Mouse (Mus musculus): ENCODE measurements around the gene Srebf2. TPM values are rescaled to one million over a fixed set of nuclear protein-coding genes. Genes with fewer than 3 reads are reported as not detected.
"Not testable (repeated sequence)": the region's sequence is repeated elsewhere in the genome, so short reads cannot be mapped to it uniquely, and the experiment has no call there.

The Srebf2 gene
- total RNA-seq, 2 experiments from 2014 or later = 37.0 to 42.8 TPM

DNA sequence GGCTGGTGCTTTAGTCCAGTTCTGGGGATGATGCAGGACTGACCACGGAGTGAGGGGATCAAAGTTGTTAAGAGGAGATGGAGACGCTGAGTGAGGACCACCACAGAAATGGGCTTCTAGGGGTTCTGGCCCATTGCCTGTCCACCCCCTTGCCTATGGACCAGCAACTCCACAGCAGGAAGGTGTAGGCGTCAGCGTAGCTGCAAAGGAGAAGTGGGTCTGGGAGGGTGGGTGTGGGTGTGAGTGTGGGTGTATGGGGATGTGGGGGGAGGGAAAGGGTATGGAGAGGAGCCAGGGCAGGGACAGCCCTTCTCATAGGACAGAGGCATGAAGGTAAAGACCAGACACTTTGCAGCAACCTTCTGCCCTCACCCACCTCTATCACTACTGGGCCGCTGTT, 78.8 kb downstream of the Srebf2 start:
- no peak for DNase-seq

DNA sequence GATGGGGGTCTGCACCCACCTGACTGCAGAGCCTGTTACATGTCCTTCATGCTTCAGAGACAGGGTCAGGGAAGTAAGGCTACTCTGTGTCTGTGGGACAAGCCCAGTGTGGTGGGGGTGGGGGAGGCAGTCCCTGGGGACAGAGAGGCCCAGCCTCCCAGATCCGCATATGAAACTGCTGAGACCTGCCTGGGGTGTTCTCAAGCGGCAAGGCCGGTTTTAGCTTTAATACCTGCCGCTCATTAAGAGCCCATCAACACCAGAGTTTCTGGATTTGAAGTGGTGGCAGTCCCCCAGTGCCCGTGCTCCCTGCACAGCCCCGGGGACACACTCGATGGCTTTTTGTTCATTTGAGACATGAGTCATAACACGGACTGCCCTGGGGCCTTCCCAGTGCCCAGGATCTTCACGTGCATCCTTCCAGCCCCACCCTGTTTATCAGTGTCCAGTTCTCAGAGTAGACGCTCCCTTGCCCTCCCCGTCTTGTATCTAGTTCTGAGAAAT, 82.6 kb downstream of the Srebf2 start:
- DNase-seq = no peak

DNA sequence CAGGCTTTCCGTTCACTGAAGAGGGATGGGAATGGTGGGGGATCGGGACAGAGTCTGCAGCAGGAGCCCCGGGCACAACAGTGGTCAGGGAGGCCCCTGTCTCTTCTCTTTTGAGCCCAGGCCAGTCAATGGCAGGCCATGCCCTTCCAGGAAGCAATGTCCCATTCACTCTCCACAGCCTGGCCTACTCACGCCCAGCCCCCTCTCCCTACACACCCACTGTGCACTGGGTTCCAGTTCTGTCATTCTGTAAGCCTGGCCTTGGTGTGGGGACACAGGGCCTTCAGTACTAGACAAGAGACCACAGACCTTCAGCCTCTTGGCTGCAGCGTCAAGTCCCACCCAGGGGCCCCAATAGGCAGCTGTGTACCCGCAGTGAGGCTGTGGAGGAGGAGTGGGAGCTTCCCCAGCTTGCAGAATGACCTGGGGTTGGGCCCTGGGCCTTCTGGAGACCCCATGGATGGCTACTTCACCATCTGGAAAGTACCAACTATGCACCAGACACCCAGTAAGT, 83.2 kb downstream of the Srebf2 start:
- no peak for DNase-seq

DNA sequence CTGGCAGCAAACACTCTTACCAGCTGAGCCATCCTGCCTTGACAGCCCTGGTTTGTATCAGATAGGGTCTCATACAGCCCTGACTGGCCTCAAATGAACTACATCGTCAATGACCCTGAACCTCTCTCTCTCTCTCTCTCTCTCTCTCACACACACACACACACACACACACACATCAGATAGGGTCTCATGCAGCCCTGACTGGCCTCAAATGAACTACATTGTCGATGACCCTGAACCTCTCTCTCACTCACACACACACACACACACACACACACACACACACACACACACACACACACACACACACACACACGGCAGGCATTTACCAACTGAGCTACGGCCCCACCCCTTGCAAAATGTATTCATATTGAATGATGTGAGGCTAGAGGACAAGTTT, 84.1 kb downstream of the Srebf2 start:
- no peak for DNase-seq

DNA sequence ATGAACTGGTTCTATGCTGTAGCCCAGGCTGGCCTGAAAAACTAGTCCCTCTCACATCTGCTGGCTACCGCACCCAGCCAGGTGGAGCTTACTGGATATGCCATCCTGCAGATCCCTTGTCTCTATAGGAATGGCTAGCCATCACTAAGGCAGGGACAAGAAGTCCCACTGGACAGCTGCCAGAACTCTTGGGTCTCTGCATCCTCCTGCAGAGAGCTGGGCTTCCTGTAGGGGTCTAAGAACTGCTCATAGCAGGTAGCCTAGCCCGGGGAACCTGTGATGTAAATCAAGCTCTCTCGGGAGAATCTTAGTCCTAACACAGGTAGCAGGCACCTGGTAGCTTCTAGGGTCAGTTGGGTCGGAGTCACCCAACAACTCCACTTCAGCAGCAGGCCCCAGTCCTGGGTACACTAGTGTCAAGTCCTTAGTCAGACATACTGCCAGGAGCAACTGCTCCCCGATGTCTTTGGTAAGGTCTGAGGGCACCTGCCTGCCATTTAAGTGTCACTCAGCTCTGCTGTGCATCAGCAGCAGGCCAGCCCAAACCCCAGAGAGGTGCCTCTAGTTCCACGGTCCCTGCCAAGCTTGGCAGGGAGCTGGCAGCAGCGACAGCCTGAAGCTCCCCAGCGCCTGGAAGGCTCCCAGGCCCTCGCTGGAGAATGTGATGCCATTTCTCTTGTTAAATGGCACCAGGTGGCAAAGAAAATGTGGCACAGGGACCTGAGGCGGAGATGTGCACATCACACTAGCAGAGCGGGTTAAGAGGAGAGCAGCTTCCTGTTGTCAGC, 84.8 kb downstream of the Srebf2 start:
- peak; percentile 50 for DNase-seq

DNA sequence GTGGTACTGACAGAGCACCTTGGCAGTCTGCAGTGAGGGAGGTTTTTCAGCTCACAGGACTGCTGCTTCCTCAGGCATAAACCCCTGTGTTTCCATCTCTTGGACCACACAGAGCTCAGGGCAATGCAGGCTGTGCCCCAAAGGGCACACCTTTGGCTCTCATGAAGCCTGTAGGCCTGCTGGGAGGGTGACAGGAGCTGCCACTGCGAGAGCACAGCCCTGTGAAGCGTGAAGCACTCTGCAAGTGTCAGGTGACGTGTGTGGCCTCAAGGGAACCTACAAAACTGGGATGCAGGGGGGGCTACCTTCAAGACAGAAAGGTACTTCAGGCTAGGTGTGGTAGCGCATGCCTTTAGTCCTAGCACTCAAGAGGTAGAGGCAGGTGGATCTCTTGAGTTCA, 85.7 kb downstream of the Srebf2 start:
- DNase-seq = no peak

DNA sequence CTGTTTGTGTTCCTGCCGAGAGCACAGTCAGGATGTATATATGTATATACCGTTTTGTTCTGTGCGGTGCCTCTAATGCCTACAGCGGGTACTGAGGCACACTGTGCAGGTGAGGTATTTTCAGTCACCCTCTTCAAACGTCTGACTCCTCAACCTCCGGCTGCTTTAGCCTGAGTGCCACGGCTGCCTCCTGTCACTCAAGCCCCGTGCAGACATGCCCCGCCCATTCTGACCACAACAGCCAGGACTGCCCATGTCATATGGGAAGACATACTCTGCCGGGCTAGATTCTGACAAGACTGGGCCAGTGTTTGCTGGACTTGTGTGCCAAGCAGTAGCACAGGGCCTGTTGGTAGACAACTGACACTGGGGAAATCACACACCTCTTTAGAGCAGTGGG, 88.7 kb downstream of the Srebf2 start:
- DNase-seq = no peak

DNA sequence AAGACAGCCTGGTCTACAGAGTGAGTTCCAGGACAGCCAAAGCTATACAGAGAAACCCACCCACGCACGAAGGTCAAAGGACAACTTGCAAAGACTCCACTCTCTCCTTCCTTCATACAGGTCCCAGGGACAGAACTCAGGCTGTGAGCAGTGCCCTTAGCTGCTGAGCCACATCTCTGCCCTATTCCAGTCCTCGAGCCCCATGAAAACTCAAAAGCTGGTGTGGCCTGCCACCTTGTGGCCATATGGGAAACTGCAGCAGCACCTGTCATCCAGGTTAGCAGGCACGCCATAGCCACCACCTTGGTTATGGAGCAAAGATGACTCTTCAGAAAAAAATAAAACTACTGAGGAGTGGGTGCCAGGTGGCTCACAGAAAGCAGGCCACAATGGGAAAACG, 89.6 kb downstream of the Srebf2 start:
- DNase-seq = peak; percentile 79

DNA sequence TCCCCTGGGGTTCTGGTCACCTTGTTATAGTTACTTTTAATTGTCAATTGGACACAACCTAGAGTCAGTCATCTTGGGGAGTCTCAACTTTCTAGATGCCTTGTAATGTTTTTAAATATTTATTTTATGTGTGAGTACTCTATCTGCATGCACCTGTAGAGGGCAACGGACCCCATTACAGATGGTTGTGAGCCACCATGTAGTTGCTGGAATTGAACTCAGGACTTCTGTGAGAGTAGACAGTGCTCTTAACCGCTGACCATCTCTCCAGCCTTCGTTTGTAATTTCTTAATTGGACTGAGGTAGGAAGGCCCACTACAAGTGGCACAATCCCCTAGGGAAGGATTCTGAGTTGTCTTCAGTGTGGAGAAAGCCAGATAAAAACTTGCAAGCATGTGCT, 96.3 kb downstream of the Srebf2 start:
- DNase-seq = no peak

DNA sequence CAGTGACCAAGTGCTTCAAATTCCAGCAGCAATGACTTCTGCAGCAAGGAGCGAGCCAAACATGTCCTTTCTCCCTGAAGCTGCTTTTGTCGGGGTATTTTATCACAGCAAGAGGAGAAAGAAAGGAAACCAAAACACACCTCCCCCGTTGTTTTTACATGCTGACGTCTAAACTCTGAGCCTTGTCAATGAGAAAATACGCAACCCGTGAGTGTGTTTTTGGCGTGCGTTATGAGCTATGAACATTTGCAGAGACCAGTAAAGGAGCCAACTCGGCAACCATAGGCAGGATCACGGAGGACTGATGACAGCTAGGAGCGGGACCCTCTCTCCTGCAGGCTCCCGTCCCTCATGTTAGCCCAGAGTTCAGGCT, 96.7 kb downstream of the Srebf2 start:
- no peak for DNase-seq

DNA sequence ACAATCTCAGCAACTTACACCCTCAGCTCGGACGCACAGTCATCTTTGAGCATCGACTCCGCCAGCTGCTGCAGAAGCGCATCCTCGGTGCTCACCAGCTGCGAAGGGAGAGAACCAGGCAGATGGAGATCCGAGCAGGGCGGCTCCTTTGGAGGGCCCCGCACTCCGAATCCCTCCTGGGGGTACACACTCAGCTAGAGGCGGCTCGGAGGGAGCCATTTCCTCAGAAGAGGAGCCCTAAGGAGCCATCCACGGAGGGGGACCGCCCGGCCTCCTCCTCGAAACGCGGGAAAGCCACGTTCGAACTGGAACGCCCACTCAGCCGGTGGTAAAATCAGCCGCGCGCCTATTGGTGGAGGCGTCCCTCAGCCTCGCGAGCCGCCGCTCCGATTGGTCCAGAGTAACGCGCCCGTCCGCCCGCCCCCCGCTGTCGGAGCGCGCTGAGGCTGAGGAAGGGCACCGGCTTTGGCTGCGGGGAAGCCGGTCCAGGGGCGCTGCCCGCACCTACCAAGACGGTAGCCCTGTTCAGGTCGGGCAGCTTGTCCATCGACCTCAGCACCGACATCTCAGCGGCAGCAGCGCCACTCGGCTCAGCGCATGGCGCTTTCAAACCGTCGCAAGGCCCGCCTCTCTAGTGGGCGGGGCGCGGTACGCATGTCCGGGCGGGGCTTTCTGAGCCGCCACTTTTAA, 97.3 kb downstream of the Srebf2 start, which contains the start of gene Cenpm:
TSS of gene Cenpm (minus strand) at position 634 of the 690 bp plus-strand sequence.
- DNase-seq = peak; percentile 93

DNA sequence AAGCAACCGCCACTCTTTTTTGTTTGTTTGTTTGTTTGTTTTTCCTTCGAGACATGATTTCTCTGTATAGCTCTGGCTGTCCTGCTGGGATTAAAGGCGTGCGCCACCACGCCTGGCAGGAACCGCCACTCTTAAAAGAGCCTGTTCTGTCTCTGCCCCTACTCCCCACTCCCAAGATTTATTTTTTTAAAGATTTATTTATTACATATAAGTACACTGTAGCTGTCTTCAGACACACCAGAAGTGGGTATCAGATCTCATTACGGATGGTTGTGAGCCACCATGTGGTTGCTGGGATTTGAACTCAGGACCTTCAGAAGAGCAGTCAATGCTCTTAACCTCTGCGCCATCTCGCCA, 97.8 kb downstream of the Srebf2 start:
- DNase-seq = not testable (repeated sequence)

DNA sequence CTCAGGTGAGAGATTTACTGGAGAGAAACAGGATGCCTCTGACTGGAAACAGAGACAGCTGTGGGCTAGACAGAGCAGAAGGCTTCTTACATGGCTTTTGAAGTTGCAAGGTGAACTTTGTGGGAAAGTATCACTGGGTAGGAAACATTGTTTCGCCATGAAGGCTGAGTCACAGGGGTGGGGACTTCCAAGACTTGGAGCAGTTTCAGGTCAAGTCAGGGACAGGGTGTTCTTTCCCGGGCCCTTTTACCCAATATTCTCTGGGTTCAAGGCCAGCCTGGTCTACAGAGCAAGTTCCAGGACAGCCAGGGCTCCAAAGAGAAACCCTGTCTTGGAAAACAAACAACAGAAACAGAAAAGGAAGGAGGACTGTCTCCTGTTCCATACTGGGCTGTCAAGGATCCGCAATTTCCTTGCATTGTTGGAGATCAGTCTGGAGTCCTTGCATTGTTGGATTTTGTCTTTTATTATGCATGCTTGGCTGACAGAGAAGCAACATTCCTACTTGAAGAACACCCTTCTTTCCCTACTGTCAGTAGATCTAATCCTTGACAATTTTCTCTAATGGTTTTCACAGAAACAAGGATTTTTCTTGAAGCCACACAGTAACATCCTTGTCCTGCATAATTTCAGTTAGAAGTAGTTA, 100.3 kb downstream of the Srebf2 start:
- no peak for DNase-seq

DNA sequence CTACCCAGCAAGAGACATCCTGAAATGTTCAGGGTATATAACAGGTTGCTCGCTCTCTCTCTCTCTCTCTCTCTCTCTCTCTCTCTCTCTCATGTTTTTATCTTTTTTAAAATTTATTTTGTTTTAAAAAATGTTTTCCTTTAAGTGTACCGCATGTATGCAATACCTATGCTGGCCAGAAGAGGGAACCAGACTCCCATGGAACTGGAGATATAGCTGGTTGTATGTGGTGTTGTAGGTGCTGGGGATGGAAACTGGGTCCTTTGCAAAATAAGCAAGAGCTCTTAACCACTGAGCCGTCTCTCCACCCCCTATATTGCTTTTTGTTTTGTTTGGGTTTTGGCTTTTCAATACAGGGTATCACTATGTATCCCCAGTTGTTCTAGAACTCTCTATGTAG, 104.6 kb downstream of the Srebf2 start:
- no peak for DNase-seq

DNA sequence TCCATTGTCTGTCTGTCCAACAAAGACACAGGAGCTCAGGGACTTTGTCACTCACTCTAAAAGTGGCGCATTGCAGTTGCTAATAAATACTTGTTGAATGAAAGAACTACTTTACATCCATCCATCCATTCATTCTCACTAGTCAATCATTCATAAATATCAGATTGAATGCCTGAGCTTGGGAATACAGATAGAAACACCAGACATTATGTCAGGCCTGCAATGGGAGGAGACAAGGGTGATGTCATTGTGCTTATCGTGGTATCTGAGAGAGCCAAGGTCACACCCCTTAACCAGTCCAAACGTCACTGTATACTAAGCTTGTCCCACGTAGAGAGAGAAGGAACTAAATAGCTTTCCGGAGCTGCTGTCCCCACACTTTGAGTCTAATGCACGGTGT, 105.1 kb downstream of the Srebf2 start, which contains the start of gene 1500009C09Rik:
TSS of gene 1500009C09Rik (plus strand) at position 301 of the 400 bp plus-strand sequence.
- no peak for DNase-seq

Small RNA genes within 50 kb of the gene (microRNA-seq; reads per million reads assigned to microRNA genes)
- gene Mir33 = 6.5 to 10.5 reads per million in 2 experiments

Other genes starting within 250 kb of the Srebf2 start
- 10 to 100 TPM in 1 of 2 experiments, 1 to 10 TPM in 1; 8.2 to 12.1 TPM for gene Polr3h, start 220.9 kb upstream of the Srebf2 start, total RNA-seq (2021)
- 1 to 10 TPM; 5.7 to 6.0 TPM for gene Csdc2, start 210.4 kb upstream of the Srebf2 start, total RNA-seq (2021)
- gene Pmm1, start 186.3 kb upstream of the Srebf2 start, total RNA-seq (2021) = 10 to 100 TPM; 12.0 to 15.3 TPM
- gene 1700029P11Rik, start 166.6 kb upstream of the Srebf2 start, total RNA-seq (2021) = not detected
- 10 to 100 TPM; 25.5 to 26.0 TPM for gene Xrcc6, start 159.3 kb upstream of the Srebf2 start, total RNA-seq (2021)
- 10 to 100 TPM; 18.5 to 20.7 TPM for gene Desi1, start 113.3 kb upstream of the Srebf2 start, total RNA-seq (2021)
- 10 to 100 TPM; 50.0 to 54.5 TPM for gene Snu13, start 99.6 kb upstream of the Srebf2 start, total RNA-seq (2021)
- not detected for gene 4930407I10Rik, start 88.0 kb upstream of the Srebf2 start, total RNA-seq (2021)
- gene Mei1, start 77.2 kb upstream of the Srebf2 start, total RNA-seq (2021) = under 1 TPM; 0.23 to 0.36 TPM
- gene Ccdc134, start 19.3 kb upstream of the Srebf2 start, total RNA-seq (2021) = 10 to 100 TPM; 31.0 to 33.5 TPM
- not detected for gene Shisa8, start 65.6 kb downstream of the Srebf2 start, total RNA-seq (2021)
- under 1 TPM; 0.45 to 0.52 TPM for gene Tnfrsf13c, start 77.2 kb downstream of the Srebf2 start, total RNA-seq (2021)
- gene Cenpm, start 97.6 kb downstream of the Srebf2 start, total RNA-seq (2021) = 1 to 10 TPM; 4.2 to 7.0 TPM
- not detected for gene 1500009C09Rik, start 105.2 kb downstream of the Srebf2 start, total RNA-seq (2021)
- 1 to 10 TPM; 1.2 to 2.0 TPM for gene Sept3, start 127.7 kb downstream of the Srebf2 start, total RNA-seq (2021)
- not detected for gene Wbp2nl, start 151.8 kb downstream of the Srebf2 start, total RNA-seq (2021)
- 10 to 100 TPM; 24.6 to 27.3 TPM for gene Naga, start 191.7 kb downstream of the Srebf2 start, total RNA-seq (2021)
- 1 to 10 TPM; 3.0 to 4.9 TPM for gene Pheta2, start 191.8 kb downstream of the Srebf2 start, total RNA-seq (2021)
- gene Smdt1, start 191.8 kb downstream of the Srebf2 start, total RNA-seq (2021) = 100 to 1,000 TPM; 143 to 156 TPM
- gene Ndufa6, start 207.1 kb downstream of the Srebf2 start, total RNA-seq (2021) = 100 to 1,000 TPM; 362 to 411 TPM
- gene Cyp2d22, start 233.1 kb downstream of the Srebf2 start, total RNA-seq (2021) = 10 to 100 TPM; 10.8 to 14.5 TPM
- gene Cyp2d11, start 246.8 kb downstream of the Srebf2 start, total RNA-seq (2021) = not detected